Mouse (Mus musculus) retina, embryonic 14.5 days (tissue): ENCODE measurements around the gene Samd13.

Experiments used
- DNase-seq: peaks from one replicate; pipeline ENCODE4 v3.0.0-alpha.2; 2015; ENCODE audit warnings: low spot score

Gene Samd13

GRCm38 (mm10) chr3:146684811-146685675 is at the start of gene Samd13:
Gene Samd13 (minus strand): TSS chr3:146685592.
- DNase-seq: peak; percentile 82

GRCm38 (mm10) chr3:146731499-146731898 is 46.1 kb upstream of the Samd13 start:
- no peak for DNase-seq

- DNase-seq: no peak
Observed at GRCm38 (mm10) chr3:146723037-146723436, 37.6 kb upstream of the Samd13 start.

- no peak for DNase-seq
Observed at GRCm38 (mm10) chr3:146719696-146720095, 34.3 kb upstream of the Samd13 start.

GRCm38 (mm10) chr3:146718251-146718650 is 32.9 kb upstream of the Samd13 start:
- no peak for DNase-seq

GRCm38 (mm10) chr3:146712305-146712704 is 26.9 kb upstream of the Samd13 start:
- DNase-seq: no peak

GRCm38 (mm10) chr3:146711559-146711958 is 26.2 kb upstream of the Samd13 start:
- no peak for DNase-seq

GRCm38 (mm10) chr3:146711084-146711483 is 25.7 kb upstream of the Samd13 start:
- no peak for DNase-seq

GRCm38 (mm10) chr3:146709086-146709485 is 23.7 kb upstream of the Samd13 start:
- no peak for DNase-seq

- no peak for DNase-seq
Observed at GRCm38 (mm10) chr3:146708381-146708780, 23.0 kb upstream of the Samd13 start.

- DNase-seq: no peak
Observed at GRCm38 (mm10) chr3:146704099-146704498, 18.7 kb upstream of the Samd13 start.

GRCm38 (mm10) chr3:146700051-146700450 is 14.7 kb upstream of the Samd13 start:
- no peak for DNase-seq

GRCm38 (mm10) chr3:146698982-146699381 is 13.6 kb upstream of the Samd13 start:
- peak; percentile 29 for DNase-seq

- DNase-seq: no peak
Observed at GRCm38 (mm10) chr3:146692547-146692946, 7.2 kb upstream of the Samd13 start.

- no peak for DNase-seq
Observed at GRCm38 (mm10) chr3:146687121-146687725, 1.8 kb upstream of the Samd13 start.

- no peak for DNase-seq
Observed at GRCm38 (mm10) chr3:146686428-146686827, 1.0 kb upstream of the Samd13 start.

GRCm38 (mm10) chr3:146683095-146683494 is 2.3 kb downstream of the Samd13 start:
- DNase-seq: no peak

GRCm38 (mm10) chr3:146682140-146682651 is 3.2 kb downstream of the Samd13 start:
- peak; percentile 10 for DNase-seq

GRCm38 (mm10) chr3:146681696-146682095 is 3.7 kb downstream of the Samd13 start:
- no peak for DNase-seq

GRCm38 (mm10) chr3:146680625-146681024 is 4.8 kb downstream of the Samd13 start:
- DNase-seq: no peak

- DNase-seq: no peak
Observed at GRCm38 (mm10) chr3:146679646-146680045, 5.7 kb downstream of the Samd13 start.

GRCm38 (mm10) chr3:146676193-146676592 is 9.2 kb downstream of the Samd13 start:
- no peak for DNase-seq

GRCm38 (mm10) chr3:146675101-146675500 is 10.3 kb downstream of the Samd13 start:
- no peak for DNase-seq
